Mouse (Mus musculus) myocyte (in vitro differentiated cells): ENCODE measurements at regions not wholly inside any gene's neighbourhood (a gene's known extent, or its start where the extent isn't known, plus 50 kb on each side); places are given as distances from the start of the nearest gene placed in this dataset.

Experiments
- H3K27me3 ChIP-seq: one replicate; pipeline ENCODE4 v1.6.1; 2011; ENCODE audit not compliant: control insufficient read depth, insufficient read depth, insufficient read length
- H3K36me3 ChIP-seq: one replicate; pipeline ENCODE4 v1.6.1; 2011; ENCODE audit not compliant: control insufficient read depth, insufficient read depth
- H3K4me2 ChIP-seq: one replicate; pipeline ENCODE4 v1.6.1; 2011; ENCODE audit warnings: low read depth, control low read depth
- H3K4me3 ChIP-seq: one replicate; pipeline ENCODE4 v1.5.1; 2011; ENCODE audit warnings: mild to moderate bottlenecking, control low read depth, moderate library complexity
- H3K79me2 ChIP-seq: one replicate; pipeline ENCODE4 v1.6.1; 2011; ENCODE audit not compliant: control insufficient read depth, insufficient read depth
- H3ac ChIP-seq: one replicate; pipeline ENCODE4 v1.6.1; 2011; ENCODE audit not compliant: control insufficient read depth, insufficient read length
- CEBPB ChIP-seq: IDR thresholded peaks from 2 replicates; pipeline ENCODE4 v1.6.1; 2011; ENCODE audit warnings: mild to moderate bottlenecking, moderate library complexity; ENCODE audit not compliant: poor library complexity, insufficient read depth, severe bottlenecking
- E2F4 ChIP-seq: IDR thresholded peaks from one replicate; pipeline ENCODE4 v1.6.1; 2011; ENCODE audit warnings: mild to moderate bottlenecking, control low read depth, moderate library complexity; ENCODE audit not compliant: insufficient read depth
- MAX ChIP-seq: IDR thresholded peaks from one replicate; pipeline ENCODE4 v1.6.1; 2011; ENCODE audit warnings: low read depth, mild to moderate bottlenecking, control low read depth
- MYOD1 ChIP-seq, 3 experiments: IDR thresholded peaks; one replicate each; pipeline ENCODE4 v1.6.1; 2011; ENCODE audit warnings: control low read depth in 2 of 3, low read depth in 2 of 3, mild to moderate bottlenecking in 2 of 3, moderate library complexity in 1 of 3; ENCODE audit not compliant: insufficient read length in 2 of 3, control insufficient read depth in 1 of 3
- MYOG ChIP-seq, 3 experiments: IDR thresholded peaks; one replicate each; pipeline ENCODE4 v1.6.1; 2011; ENCODE audit warnings: control low read depth in 2 of 3, low read depth in 2 of 3, mild to moderate bottlenecking in 2 of 3; ENCODE audit not compliant: insufficient read length in 2 of 3, control insufficient read depth in 1 of 3, insufficient read depth in 1 of 3
- POLR2A ChIP-seq: IDR thresholded peaks from one replicate; pipeline ENCODE4 v1.6.1; 2011; ENCODE audit warnings: low read depth, mild to moderate bottlenecking, control low read depth, moderate library complexity; ENCODE audit not compliant: insufficient read length
- POLR2AphosphoS2 ChIP-seq: IDR thresholded peaks from one replicate; pipeline ENCODE4 v1.6.1; 2011; ENCODE audit warnings: low read depth, control low read depth; ENCODE audit not compliant: insufficient read length
- REST ChIP-seq: IDR thresholded peaks from one replicate; pipeline ENCODE4 v1.6.1; 2011; ENCODE audit warnings: mild to moderate bottlenecking, control low read depth, moderate library complexity; ENCODE audit not compliant: insufficient read depth, insufficient read length
- SRF ChIP-seq: IDR thresholded peaks from one replicate; pipeline ENCODE4 v1.6.1; 2011; ENCODE audit warnings: low read depth; ENCODE audit not compliant: control insufficient read depth, insufficient read length
- TCF12 ChIP-seq: IDR thresholded peaks from one replicate; pipeline ENCODE4 v1.6.1; 2011; ENCODE audit warnings: mild to moderate bottlenecking, control low read depth; ENCODE audit not compliant: poor library complexity, insufficient read depth, severe bottlenecking
- TCF3 ChIP-seq: IDR thresholded peaks from one replicate; pipeline ENCODE4 v1.6.1; 2011; ENCODE audit warnings: low read depth, control low read depth; ENCODE audit not compliant: insufficient read length
- USF1 ChIP-seq: IDR thresholded peaks from one replicate; pipeline ENCODE4 v1.6.1; 2011; ENCODE audit warnings: low read depth, mild to moderate bottlenecking, control low read depth, moderate library complexity

DNA sequence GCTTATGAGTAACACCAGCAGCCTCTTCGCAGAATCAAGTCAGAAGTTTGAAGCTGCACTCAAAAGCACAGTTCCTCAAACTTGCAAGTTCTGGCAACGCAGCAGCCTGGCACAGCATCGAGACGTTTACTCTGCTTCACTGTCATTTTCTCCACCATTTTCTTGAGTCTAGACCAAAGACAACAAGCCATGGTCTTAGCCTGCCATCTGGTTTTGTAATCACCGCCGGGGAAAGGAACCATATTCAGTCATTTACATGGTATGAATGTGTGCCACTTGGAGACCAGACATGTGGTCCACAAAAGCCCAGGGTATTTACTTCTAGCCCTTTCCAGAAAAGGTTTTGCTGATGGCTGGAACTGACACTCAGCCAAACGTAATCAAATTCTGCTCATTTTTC lies 122.5 kb upstream of the Cdyl start:
- no peaks in the 10 kb centered on the region for H3K79me2 ChIP-seq
- no peak overlapping the region for H3ac ChIP-seq
- H3K36me3 ChIP-seq = no peaks in the 10 kb centered on the region
- TF ChIP-seq SRF (no peak), USF1 (no peak), MYOG (IDR thresholded peaks at IDR 0.05; ENCODE audit: control insufficient read depth in 1 of 3, insufficient read depth in 1 of 3, insufficient read length in 2 of 3, low read depth in 2 of 3) (no peak), CEBPB (no peak), E2F4 (no peak), MAX (no peak), MYOD1 (IDR thresholded peaks at IDR 0.05; ENCODE audit: control insufficient read depth in 1 of 3, insufficient read length in 2 of 3, low read depth in 2 of 3) (no peak), POLR2AphosphoS2 (no peak), TCF12 (no peak), TCF3 (no peak), REST (no peak)
- H3K27me3 ChIP-seq = no peaks in the 10 kb centered on the region
- H3K4me2 ChIP-seq = no peak overlapping the region
- no peak overlapping the region for H3K4me3 ChIP-seq

DNA sequence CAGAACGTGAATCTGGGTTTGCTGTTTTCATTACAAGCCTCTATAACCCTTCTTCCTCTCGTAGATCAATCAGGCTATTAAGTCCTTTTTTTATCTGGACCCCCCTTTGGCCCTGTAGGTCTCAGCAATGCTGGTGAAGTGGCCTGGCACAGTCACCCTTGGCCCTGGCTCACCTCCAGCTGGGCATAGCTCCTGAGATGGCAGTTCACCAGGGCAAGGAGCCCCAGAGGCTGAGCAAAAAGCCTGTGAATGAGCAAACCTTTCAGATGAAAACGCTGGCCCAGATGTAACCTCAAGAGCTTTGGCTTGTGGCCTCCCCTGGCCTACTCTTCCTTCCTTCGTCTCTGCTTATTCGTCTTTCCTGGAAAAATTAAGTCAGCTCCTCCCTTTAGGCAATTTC lies 121.7 kb upstream of the Cdyl start:
- no peaks in the 10 kb centered on the region for H3K36me3 ChIP-seq
- no peak overlapping the region for H3K4me3 ChIP-seq
- H3ac ChIP-seq = no peak overlapping the region
- no peak overlapping the region for H3K4me2 ChIP-seq
- TF ChIP-seq TCF12 (no peak), USF1 (no peak), MAX (no peak), TCF3 (no peak), REST (no peak), MYOD1 (IDR thresholded peaks at IDR 0.05; ENCODE audit: control insufficient read depth in 1 of 3, insufficient read length in 2 of 3, low read depth in 2 of 3) (no peak), MYOG (IDR thresholded peaks at IDR 0.05; ENCODE audit: control insufficient read depth in 1 of 3, insufficient read depth in 1 of 3, insufficient read length in 2 of 3, low read depth in 2 of 3) (no peak), E2F4 (no peak), POLR2A (no peak), CEBPB (no peak), SRF (no peak), POLR2AphosphoS2 (no peak)
- no peaks in the 10 kb centered on the region for H3K27me3 ChIP-seq
- no peaks in the 10 kb centered on the region for H3K79me2 ChIP-seq

GRCm38 (mm10) chr13:35540433-35540832 lies 119.2 kb upstream of the Cdyl start:
- H3K27me3 ChIP-seq = no peaks in the 10 kb centered on the region
- H3K4me3 ChIP-seq = no peak overlapping the region
- no peak overlapping the region for H3ac ChIP-seq
- H3K4me2 ChIP-seq = no peak overlapping the region
- H3K79me2 ChIP-seq = no peaks in the 10 kb centered on the region
- TF ChIP-seq MYOG (IDR thresholded peaks at IDR 0.05; ENCODE audit: control insufficient read depth in 1 of 3, insufficient read depth in 1 of 3, insufficient read length in 2 of 3, low read depth in 2 of 3) = no peak
- no peak for TF ChIP-seq USF1
- TF ChIP-seq MAX = no peak
- TF ChIP-seq TCF12 = no peak
- no peak for TF ChIP-seq MYOD1 (IDR thresholded peaks at IDR 0.05; ENCODE audit: control insufficient read depth in 1 of 3, insufficient read length in 2 of 3, low read depth in 2 of 3)
- no peak for TF ChIP-seq SRF
- TF ChIP-seq TCF3 = no peak
- no peak for TF ChIP-seq REST
- TF ChIP-seq E2F4 = no peak
- no peak for TF ChIP-seq POLR2AphosphoS2
- no peak for TF ChIP-seq CEBPB
- no peak for TF ChIP-seq POLR2A
- H3K36me3 ChIP-seq = no peaks in the 10 kb centered on the region

- no peak overlapping the region for H3K4me2 ChIP-seq
- H3K4me3 ChIP-seq = no peak overlapping the region
- no peaks in the 10 kb centered on the region for H3K36me3 ChIP-seq
- H3K79me2 ChIP-seq = no peaks in the 10 kb centered on the region
- H3K27me3 ChIP-seq = no peaks in the 10 kb centered on the region
- H3ac ChIP-seq = no peak overlapping the region
- TF ChIP-seq MYOD1 (IDR thresholded peaks at IDR 0.05; ENCODE audit: control insufficient read depth in 1 of 3, insufficient read length in 2 of 3, low read depth in 2 of 3) (peak in 1 of 3 experiments; percentile 61), POLR2AphosphoS2 (no peak)
Measured at GRCm38 (mm10) chr13:35541053-35541452, 118.6 kb upstream of the Cdyl start.

DNA sequence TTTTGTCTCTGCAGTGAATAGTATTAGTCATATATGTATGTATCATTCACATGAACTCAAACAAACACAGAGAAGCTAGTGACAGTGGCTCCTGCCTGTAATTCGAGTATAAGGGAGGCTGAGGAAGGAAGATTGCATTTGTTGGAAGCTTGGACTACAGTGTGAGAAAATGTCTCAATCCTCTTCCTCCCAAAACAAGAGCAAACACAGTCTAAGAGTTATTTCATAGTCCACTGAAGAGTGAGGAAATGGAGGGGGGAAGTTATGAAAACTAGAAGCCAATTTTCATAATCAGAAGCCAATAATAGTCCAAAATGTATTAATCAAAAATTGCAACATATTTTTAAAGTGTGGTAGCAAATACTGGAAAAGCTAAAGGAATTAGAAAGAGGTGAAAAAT lies 95.6 kb upstream of the Cdyl start:
- Histone ChIP-seq H3K36me3 (no peaks in the 10 kb centered on the region), H3K27me3 (no peaks in the 10 kb centered on the region), H3K4me3 (no peak overlapping the region), H3ac (no peak overlapping the region), H3K79me2 (no peaks in the 10 kb centered on the region), H3K4me2 (no peak overlapping the region)
- no peak for TF ChIP-seq POLR2AphosphoS2
- TF ChIP-seq TCF12 = no peak
- TF ChIP-seq REST = no peak
- TF ChIP-seq MYOD1 (IDR thresholded peaks at IDR 0.05; ENCODE audit: control insufficient read depth in 1 of 3, insufficient read length in 2 of 3, low read depth in 2 of 3) = no peak
